Mouse (Mus musculus) spleen, adult 2 months (tissue): ENCODE measurements around the gene Kng2. TPM values are rescaled to one million over a fixed set of nuclear protein-coding genes. Genes with fewer than 3 reads are reported as not detected.
"Not testable (repeated sequence)": the region's sequence is repeated elsewhere in the genome, so short reads cannot be mapped to it uniquely, and the experiment has no call there.

Source experiments
- DNase-seq, 2 experiments: peaks; one replicate each; pipeline versions ENCODE4 v3.0.0 to v3.0.0-alpha.2; 2012 to 2021; ENCODE audit warnings: low spot score in 2 of 2, low read depth in 1 of 2
- H3K27ac ChIP-seq: fragments of 200-500 bp; 2 replicates; pipeline ENCODE4 v1.5.1; 2012; ENCODE audit warnings: low read length, inconsistent platforms; ENCODE audit not compliant: insufficient read depth
- H3K27me3 ChIP-seq: fragments of 200-500 bp; 2 replicates; pipeline ENCODE4 v1.6.1; 2012; ENCODE audit warnings: mild to moderate bottlenecking, moderate library complexity, low read length, inconsistent platforms; ENCODE audit not compliant: control insufficient read depth, insufficient read depth
- H3K36me3 ChIP-seq: fragments of 200-500 bp; 2 replicates; pipeline ENCODE4 v1.6.1; 2012; ENCODE audit warnings: mild to moderate bottlenecking, low read length, inconsistent platforms; ENCODE audit not compliant: control insufficient read depth, insufficient read depth
- H3K4me1 ChIP-seq: fragments of 200-500 bp; 2 replicates; pipeline ENCODE4 v1.6.1; 2011; ENCODE audit warnings: inconsistent platforms; ENCODE audit not compliant: control insufficient read depth, insufficient read depth, insufficient read length
- H3K4me3 ChIP-seq: fragments of 200-500 bp; 2 replicates; pipeline ENCODE4 v1.5.1; 2011; ENCODE audit warnings: mild to moderate bottlenecking, inconsistent platforms; ENCODE audit not compliant: insufficient read depth, insufficient read length; ENCODE audit errors: extremely low read depth
- CTCF ChIP-seq: fragments of 200-500 bp; IDR thresholded peaks from 2 replicates; pipeline ENCODE4 v1.5.1; 2011; ENCODE audit warnings: mild to moderate bottlenecking, inconsistent platforms; ENCODE audit not compliant: insufficient read depth, insufficient read length, insufficient replicate concordance; ENCODE audit errors: extremely low read depth
- POLR2A ChIP-seq: fragments of 200-500 bp; IDR thresholded peaks from 2 replicates; pipeline ENCODE4 v1.6.1; 2011; ENCODE audit warnings: low read depth, low read length, inconsistent platforms
- WGBS: fragments of 180-500 bp; shearing (Covaris S2); methylation state at CpG from one replicate; pipeline ENCODE4 v1.1.7; 2018; 5-methylcytosine and 5-hydroxymethylcytosine counted together
- polyA plus RNA-seq: library from polyadenylated mRNA; depleted of rRNA; stranded (reverse); fragments of >200 nt; gene quantifications from 2 replicates; pipeline ENCODE4 v1.2.3, GENCODE M21; 2012

Kng2 gene
- polyA plus RNA-seq, 1 experiment: not detected

- WGBS: 87% methylated on average over 3 of the region's 3 CpGs
- H3K27ac ChIP-seq, H3K36me3 ChIP-seq, H3K27me3 ChIP-seq, H3K4me3 ChIP-seq, DNase-seq, H3K4me1 ChIP-seq: not testable (repeated sequence)
These were observed 32.3 kb downstream of the Kng2 start for GRCm38 (mm10) chr16:22996951-22997350.

GRCm38 (mm10) chr16:22967383-22968030 lies 61.8 kb downstream of the Kng2 start:
- Histone ChIP-seq H3K27me3 (no peaks in the 10 kb centered on the region), H3K4me1 (no peaks in the 10 kb centered on the region), H3K27ac (no peak overlapping the region), H3K36me3 (no peaks in the 10 kb centered on the region), H3K4me3 (no peak overlapping the region)
- DNase-seq: no peak
- TF ChIP-seq CTCF (no peak), POLR2A (no peak)
- 80% methylated on average over 1 of the region's 1 CpGs for WGBS

- H3K4me3 ChIP-seq: no peak overlapping the region
- no peaks in the 10 kb centered on the region for H3K27me3 ChIP-seq
- no peak for DNase-seq
- no peak overlapping the region for H3K27ac ChIP-seq
- no peak for TF ChIP-seq CTCF
- H3K4me1 ChIP-seq: no peaks in the 10 kb centered on the region
- no peaks in the 10 kb centered on the region for H3K36me3 ChIP-seq
These were observed 66.0 kb downstream of the Kng2 start for GRCm38 (mm10) chr16:22963293-22963692.

- Histone ChIP-seq H3K27me3 (no peaks in the 10 kb centered on the region), H3K4me3 (no peak overlapping the region), H3K4me1 (no peaks in the 10 kb centered on the region), H3K27ac (no peak overlapping the region), H3K36me3 (no peaks in the 10 kb centered on the region)
- 84% methylated on average over 5 of the region's 5 CpGs for WGBS
- DNase-seq: no peak
- no peak for TF ChIP-seq CTCF
- no peak for TF ChIP-seq POLR2A
These were observed 67.0 kb downstream of the Kng2 start for GRCm38 (mm10) chr16:22962256-22962655.

- no peak overlapping the region for H3K4me3 ChIP-seq
- DNase-seq: no peak
- no peaks in the 10 kb centered on the region for H3K36me3 ChIP-seq
- 92% methylated on average over 8 of the region's 8 CpGs for WGBS
- no peaks in the 10 kb centered on the region for H3K4me1 ChIP-seq
- no peak for TF ChIP-seq POLR2A
- H3K27me3 ChIP-seq: no peaks in the 10 kb centered on the region
- no peak overlapping the region for H3K27ac ChIP-seq
These were observed 68.2 kb downstream of the Kng2 start for GRCm38 (mm10) chr16:22961073-22961472.

GRCm38 (mm10) chr16:22956085-22956439 lies 73.2 kb downstream of the Kng2 start:
- DNase-seq: no peak
- no peak overlapping the region for H3K4me3 ChIP-seq
- H3K27me3 ChIP-seq: no peaks in the 10 kb centered on the region
- TF ChIP-seq CTCF (no peak), POLR2A (no peak)
- no peaks in the 10 kb centered on the region for H3K4me1 ChIP-seq
- H3K27ac ChIP-seq: no peak overlapping the region
- 91% methylated on average over 11 of the region's 11 CpGs for WGBS
- H3K36me3 ChIP-seq: no peaks in the 10 kb centered on the region

GRCm38 (mm10) chr16:22955397-22956084 lies 73.7 kb downstream of the Kng2 start:
- H3K27ac ChIP-seq: no peak overlapping the region
- no peaks in the 10 kb centered on the region for H3K27me3 ChIP-seq
- H3K4me3 ChIP-seq: no peak overlapping the region
- no peak for DNase-seq
- WGBS: 79% methylated on average over 13 of the region's 13 CpGs
- no peaks in the 10 kb centered on the region for H3K4me1 ChIP-seq
- H3K36me3 ChIP-seq: no peaks in the 10 kb centered on the region
- no peak for TF ChIP-seq CTCF
- no peak for TF ChIP-seq POLR2A

GRCm38 (mm10) chr16:22953069-22953468 lies 76.2 kb downstream of the Kng2 start:
- Histone ChIP-seq H3K36me3 (no peaks in the 10 kb centered on the region), H3K27ac (no peak overlapping the region), H3K4me1 (no peaks in the 10 kb centered on the region), H3K4me3 (no peak overlapping the region), H3K27me3 (no peaks in the 10 kb centered on the region)
- TF ChIP-seq CTCF (no peak), POLR2A (no peak)
- WGBS: 48% methylated on average over 4 of the region's 4 CpGs
- no peak for DNase-seq
